Mouse (Mus musculus): Measurements from ENCODE around the gene Sox21. TPM values are rescaled to one million over a fixed set of nuclear protein-coding genes. Genes with fewer than 3 reads are reported as not detected.

Sox21 gene
- polyA plus RNA-seq, 1 experiment = 0.59 TPM

- Histone ChIP-seq H3K27ac (ENCODE audit: control insufficient read depth, insufficient read depth, low read length) (no peak overlapping the region), H3K4me3 (ENCODE audit: control insufficient read depth, insufficient read depth, low read length) (no peak overlapping the region), H3K4me1 (replicated peaks; ENCODE audit: control insufficient read depth, insufficient read depth, low read length) (no peaks in the 10 kb centered on the region), H3K27me3 (ENCODE audit: control insufficient read depth, insufficient read depth, low read length) (no peaks in the 10 kb centered on the region), H3K36me3 (ENCODE audit: control insufficient read depth, insufficient read depth, low read length) (no peaks in the 10 kb centered on the region)
- no peak for DNase-seq
- TF ChIP-seq CTCF (IDR thresholded peaks at IDR 0.05; ENCODE audit: borderline replicate concordance, control insufficient read depth, extremely low read depth, insufficient read depth, low read length, poor library complexity) = no peak
- no peak for TF ChIP-seq POLR2A (IDR thresholded peaks at IDR 0.05; ENCODE audit: control insufficient read depth, extremely low read depth, insufficient read depth, low read length, poor library complexity)
- 88% methylated on average over 4 of the region's 4 CpGs for WGBS
Measured at GRCm38 (mm10) chr14:118268849-118269248, 32.0 kb upstream of the Sox21 start.

- H3K27me3 ChIP-seq (ENCODE audit: control insufficient read depth, insufficient read depth, low read length) = no peaks in the 10 kb centered on the region
- 92% methylated on average over 2 of the region's 2 CpGs for WGBS
Measured at GRCm38 (mm10) chr14:118266660-118267059, 29.8 kb upstream of the Sox21 start, which contains the start of gene Gm9376. Gene Gm9376 (plus strand): TSS chr14:118266960.

GRCm38 (mm10) chr14:118253381-118253780, 16.6 kb upstream of the Sox21 start:
- Histone ChIP-seq H3K27me3 (ENCODE audit: control insufficient read depth, insufficient read depth, low read length) (no peaks in the 10 kb centered on the region), H3K27ac (ENCODE audit: control insufficient read depth, insufficient read depth, low read length) (no peak overlapping the region), H3K4me3 (ENCODE audit: control insufficient read depth, insufficient read depth, low read length) (no peak overlapping the region), H3K36me3 (ENCODE audit: control insufficient read depth, insufficient read depth, low read length) (no peaks in the 10 kb centered on the region), H3K4me1 (replicated peaks; ENCODE audit: control insufficient read depth, insufficient read depth, low read length) (no peaks in the 10 kb centered on the region)
- WGBS = 95% methylated on average over 6 of the region's 6 CpGs
- no peak for TF ChIP-seq CTCF (IDR thresholded peaks at IDR 0.05; ENCODE audit: borderline replicate concordance, control insufficient read depth, extremely low read depth, insufficient read depth, low read length, poor library complexity)
- DNase-seq = no peak

More at GRCm38 (mm10) chr14:118266660-118267059, 29.8 kb upstream of the Sox21 start, which contains the start of gene Gm9376:
- no peak for TF ChIP-seq CTCF (IDR thresholded peaks at IDR 0.05; ENCODE audit: borderline replicate concordance, control insufficient read depth, extremely low read depth, insufficient read depth, low read length, poor library complexity)
- Histone ChIP-seq H3K36me3 (ENCODE audit: control insufficient read depth, insufficient read depth, low read length) (no peaks in the 10 kb centered on the region), H3K27ac (ENCODE audit: control insufficient read depth, insufficient read depth, low read length) (no peak within 1 kb of the TSS), H3K4me1 (replicated peaks; ENCODE audit: control insufficient read depth, insufficient read depth, low read length) (no peaks in the 10 kb centered on the region), H3K4me3 (ENCODE audit: control insufficient read depth, insufficient read depth, low read length) (no peak within 1 kb of the TSS)
- no peak for DNase-seq

GRCm38 (mm10) chr14:118241416-118241815, 4.6 kb upstream of the Sox21 start:
- no peaks in the 10 kb centered on the region for H3K36me3 ChIP-seq (ENCODE audit: control insufficient read depth, insufficient read depth, low read length)
- H3K27me3 ChIP-seq (ENCODE audit: control insufficient read depth, insufficient read depth, low read length) = peaks cover 17% of the 10 kb centered on the region
- no peak for DNase-seq
- WGBS = 11% methylated on average over 2 of the region's 2 CpGs
- no peak overlapping the region for H3K27ac ChIP-seq (ENCODE audit: control insufficient read depth, insufficient read depth, low read length)
- H3K4me1 ChIP-seq (replicated peaks; ENCODE audit: control insufficient read depth, insufficient read depth, low read length) = peaks cover 7% of the 10 kb centered on the region; the same call in 1 of the 2 replicates
- no peak for TF ChIP-seq CTCF (IDR thresholded peaks at IDR 0.05; ENCODE audit: borderline replicate concordance, control insufficient read depth, extremely low read depth, insufficient read depth, low read length, poor library complexity)
- no peak for TF ChIP-seq POLR2A (IDR thresholded peaks at IDR 0.05; ENCODE audit: control insufficient read depth, extremely low read depth, insufficient read depth, low read length, poor library complexity)
- no peak overlapping the region for H3K4me3 ChIP-seq (ENCODE audit: control insufficient read depth, insufficient read depth, low read length)

- no peak overlapping the region for H3K4me3 ChIP-seq (ENCODE audit: control insufficient read depth, insufficient read depth, low read length)
- peaks cover 10% of the 10 kb centered on the region; the same call in 1 of the 2 replicates for H3K4me1 ChIP-seq (replicated peaks; ENCODE audit: control insufficient read depth, insufficient read depth, low read length)
- no peaks in the 10 kb centered on the region for H3K36me3 ChIP-seq (ENCODE audit: control insufficient read depth, insufficient read depth, low read length)
- WGBS = 16% methylated on average over 8 of the region's 8 CpGs
- H3K27ac ChIP-seq (ENCODE audit: control insufficient read depth, insufficient read depth, low read length) = no peak overlapping the region
- H3K27me3 ChIP-seq (ENCODE audit: control insufficient read depth, insufficient read depth, low read length) = peaks cover 23% of the 10 kb centered on the region
- TF ChIP-seq CTCF (IDR thresholded peaks at IDR 0.05; ENCODE audit: borderline replicate concordance, control insufficient read depth, extremely low read depth, insufficient read depth, low read length, poor library complexity) (no peak), POLR2A (IDR thresholded peaks at IDR 0.05; ENCODE audit: control insufficient read depth, extremely low read depth, insufficient read depth, low read length, poor library complexity) (no peak)
- no peak for DNase-seq
Measured at GRCm38 (mm10) chr14:118239351-118239750, 2.5 kb upstream of the Sox21 start.

GRCm38 (mm10) chr14:118237786-118238185, 956 bp upstream of the Sox21 start:
- 23% methylated on average over 6 of the region's 6 CpGs for WGBS
- TF ChIP-seq CTCF (IDR thresholded peaks at IDR 0.05; ENCODE audit: borderline replicate concordance, control insufficient read depth, extremely low read depth, insufficient read depth, low read length, poor library complexity) (no peak), POLR2A (IDR thresholded peaks at IDR 0.05; ENCODE audit: control insufficient read depth, extremely low read depth, insufficient read depth, low read length, poor library complexity) (no peak)

More at GRCm38 (mm10) chr14:118237786-118238185, 956 bp upstream of the Sox21 start:
- H3K27ac ChIP-seq (ENCODE audit: control insufficient read depth, insufficient read depth, low read length) = no peak overlapping the region
- no peaks in the 10 kb centered on the region for H3K36me3 ChIP-seq (ENCODE audit: control insufficient read depth, insufficient read depth, low read length)
- no peak for DNase-seq
- peaks cover 28% of the 10 kb centered on the region for H3K27me3 ChIP-seq (ENCODE audit: control insufficient read depth, insufficient read depth, low read length)
- H3K4me3 ChIP-seq (ENCODE audit: control insufficient read depth, insufficient read depth, low read length) = no peak overlapping the region
- H3K4me1 ChIP-seq (replicated peaks; ENCODE audit: control insufficient read depth, insufficient read depth, low read length) = peaks cover 10% of the 10 kb centered on the region; the same call in 1 of the 2 replicates
